Mouse (Mus musculus): ENCODE measurements at regions not wholly inside any gene's neighbourhood (a gene's known extent, or its start where the extent isn't known, plus 50 kb on each side); places are given as distances from the start of the nearest gene placed in this dataset.

DNA sequence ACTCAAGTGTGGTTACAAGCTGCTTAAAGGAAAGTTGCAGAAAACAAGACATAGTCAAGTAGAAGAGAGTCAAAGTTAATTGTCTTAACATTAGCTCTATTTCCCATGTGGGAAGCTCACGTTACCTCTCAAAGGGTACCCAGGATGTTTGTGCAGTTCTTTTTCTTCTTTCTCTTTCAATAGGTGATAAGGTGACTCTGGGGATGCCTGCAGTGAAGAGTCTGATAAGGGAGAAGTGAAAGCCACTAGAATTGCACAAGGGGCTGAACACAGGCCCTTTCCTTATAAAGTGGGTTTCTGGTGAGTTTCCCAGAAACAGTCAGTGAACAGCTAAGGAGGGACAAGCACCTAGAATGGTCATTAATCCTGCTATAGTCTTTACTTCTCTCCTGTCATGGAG, 98.6 kb upstream of the Slc4a7 start:
- TF ChIP-seq CTCF (IDR thresholded peaks at IDR 0.05; ENCODE audit: low read depth, low read length) (no peak), GATA1 (IDR thresholded peaks at IDR 0.05; ENCODE audit: borderline replicate concordance, low read length) (no peak), TAL1 (conservative IDR thresholded peaks at IDR 0.05; ENCODE audit: low read depth, low read length) (no peak)
